Mouse (Mus musculus): ENCODE data around the gene Ewsr1. TPM values are rescaled to one million over a fixed set of nuclear protein-coding genes. Genes with fewer than 3 reads are reported as not detected.

Ewsr1 gene
- polyA plus RNA-seq, 1 experiment from 2014 or later = 231 TPM

DNA sequence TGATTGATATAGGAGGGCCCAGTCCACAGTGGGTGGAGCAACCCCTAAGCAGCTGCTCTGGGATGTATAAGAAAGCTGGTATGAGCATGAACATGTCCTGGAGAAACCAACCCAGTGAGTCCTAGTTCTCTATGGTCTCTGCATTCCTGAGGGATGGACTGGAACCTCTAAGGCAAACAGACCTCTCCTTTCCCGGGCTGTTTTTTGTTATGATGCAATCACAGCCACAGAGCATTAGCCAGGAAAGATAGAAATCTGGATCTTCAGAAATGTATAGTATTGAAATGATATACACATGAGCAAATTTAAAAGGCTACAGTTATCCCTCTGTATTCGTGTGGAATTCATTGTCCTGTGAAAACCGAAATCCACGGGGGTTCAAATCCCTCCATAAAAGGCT, 26.6 kb upstream of the Ewsr1 start:
- no peaks in the 10 kb centered on the region; the same call in 1 of the 2 replicates for H3K36me3 ChIP-seq (ENCODE audit: control insufficient read depth, insufficient read depth, low read length)
- 0 out of 2 replicates have a peak, but pooled peaks cover 3% of the 10 kb centered on the region for H3K4me1 ChIP-seq (replicated peaks; ENCODE audit: control insufficient read depth, insufficient read depth)
- no peak overlapping the region for H3K4me3 ChIP-seq (ENCODE audit: low read depth, low read length)
- TF ChIP-seq CTCF (IDR thresholded peaks at IDR 0.05; ENCODE audit: low read depth) (no peak), EP300 (optimal IDR thresholded peaks at IDR 0.05) (no peak)
- WGBS = 56% methylated on average over 4 of the region's 4 CpGs
- H3K4me2 ChIP-seq (replicated peaks; ENCODE audit: low read depth) = no peak overlapping the region
- no peaks in the 10 kb centered on the region for H3K9me3 ChIP-seq (ENCODE audit: control insufficient read depth, low read length)
- DNase-seq (ENCODE audit: low spot score) (no peak), ATAC-seq (ENCODE audit: low FRiP score, low TSS enrichment) (no peak)
- H3K9ac ChIP-seq (ENCODE audit: low read length) = no peak overlapping the region
- H3K27me3 ChIP-seq (ENCODE audit: control insufficient read depth, insufficient read depth, low read length) = no peaks in the 10 kb centered on the region
- no peak overlapping the region for H3K27ac ChIP-seq (replicated peaks)

DNA sequence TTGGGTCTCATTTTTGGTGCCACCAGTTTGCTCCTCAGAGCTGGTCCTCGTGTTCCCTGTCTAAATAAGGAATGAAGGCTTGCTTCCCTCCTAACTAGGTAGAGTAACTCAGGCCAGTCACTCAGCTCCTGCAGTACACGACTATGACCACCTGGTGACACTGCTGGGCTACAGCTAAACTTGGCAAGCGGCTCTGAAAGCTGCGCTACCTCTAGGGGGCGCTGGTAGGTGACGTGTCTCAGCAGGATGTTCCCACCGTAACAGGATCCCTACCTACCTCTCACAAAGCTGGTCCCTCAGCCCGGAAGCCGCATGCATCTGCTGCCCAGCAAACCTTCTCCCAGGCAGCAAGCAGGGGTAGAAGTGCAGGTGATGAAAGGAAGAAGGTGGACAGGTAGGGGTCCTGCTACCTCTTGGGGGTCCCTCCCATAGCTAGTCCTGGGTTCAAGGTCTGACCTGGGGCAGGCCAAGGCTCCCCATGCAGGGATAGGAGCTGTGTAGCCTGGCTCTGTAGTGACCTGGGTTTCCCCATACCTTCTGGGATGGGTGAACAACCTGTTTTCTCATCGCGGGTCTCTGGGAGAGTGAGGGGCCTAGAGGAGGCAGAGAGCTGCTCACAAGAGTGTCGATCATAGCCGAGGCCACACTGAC, 16.0 kb upstream of the Ewsr1 start:
- H3K9me3 ChIP-seq (ENCODE audit: control insufficient read depth, low read length) = no peaks in the 10 kb centered on the region
- H3K4me2 ChIP-seq (replicated peaks; ENCODE audit: low read depth) = no peak overlapping the region
- no peak overlapping the region for H3K9ac ChIP-seq (ENCODE audit: low read length)
- peak; percentile 100 for TF ChIP-seq CTCF (IDR thresholded peaks at IDR 0.05; ENCODE audit: low read depth)
- TF ChIP-seq EP300 (optimal IDR thresholded peaks at IDR 0.05) = no peak
- H3K27ac ChIP-seq (replicated peaks) = no peak overlapping the region
- H3K27me3 ChIP-seq (ENCODE audit: control insufficient read depth, insufficient read depth, low read length) = no peaks in the 10 kb centered on the region
- ATAC-seq (ENCODE audit: low FRiP score, low TSS enrichment) = peak; percentile 80
- no peaks in the 10 kb centered on the region for H3K4me1 ChIP-seq (replicated peaks; ENCODE audit: control insufficient read depth, insufficient read depth)
- 27% methylated on average over 13 of the region's 13 CpGs for WGBS
- peak; percentile 92 for DNase-seq (ENCODE audit: low spot score)
- H3K36me3 ChIP-seq (ENCODE audit: control insufficient read depth, insufficient read depth, low read length) = no peaks in the 10 kb centered on the region
- H3K4me3 ChIP-seq (ENCODE audit: low read depth, low read length) = no peak overlapping the region

GRCm38 (mm10) chr11:5113645-5114044, 14.6 kb upstream of the Ewsr1 start:
- Histone ChIP-seq H3K4me3 (ENCODE audit: low read depth, low read length) (no peak overlapping the region), H3K36me3 (ENCODE audit: control insufficient read depth, insufficient read depth, low read length) (no peaks in the 10 kb centered on the region), H3K9me3 (ENCODE audit: control insufficient read depth, low read length) (no peaks in the 10 kb centered on the region), H3K4me1 (replicated peaks; ENCODE audit: control insufficient read depth, insufficient read depth) (no peaks in the 10 kb centered on the region), H3K9ac (ENCODE audit: low read length) (no peak overlapping the region), H3K4me2 (replicated peaks; ENCODE audit: low read depth) (no peak overlapping the region), H3K27me3 (ENCODE audit: control insufficient read depth, insufficient read depth, low read length) (no peaks in the 10 kb centered on the region), H3K27ac (replicated peaks) (no peak overlapping the region)
- no peak for ATAC-seq (ENCODE audit: low FRiP score, low TSS enrichment)
- WGBS = 85% methylated on average over 7 of the region's 7 CpGs
- no peak for TF ChIP-seq CTCF (IDR thresholded peaks at IDR 0.05; ENCODE audit: low read depth)
- TF ChIP-seq EP300 (optimal IDR thresholded peaks at IDR 0.05) = no peak
- peak; percentile 9 for DNase-seq (ENCODE audit: low spot score)

- Histone ChIP-seq H3K4me1 (replicated peaks; ENCODE audit: control insufficient read depth, insufficient read depth) (no peaks in the 10 kb centered on the region), H3K9me3 (ENCODE audit: control insufficient read depth, low read length) (no peaks in the 10 kb centered on the region), H3K4me3 (ENCODE audit: low read depth, low read length) (no peak overlapping the region), H3K4me2 (replicated peaks; ENCODE audit: low read depth) (no peak overlapping the region), H3K27me3 (ENCODE audit: control insufficient read depth, insufficient read depth, low read length) (no peaks in the 10 kb centered on the region), H3K36me3 (ENCODE audit: control insufficient read depth, insufficient read depth, low read length) (no peaks in the 10 kb centered on the region), H3K27ac (replicated peaks) (no peak overlapping the region), H3K9ac (ENCODE audit: low read length) (no peak overlapping the region)
- ATAC-seq (ENCODE audit: low FRiP score, low TSS enrichment) = no peak
- no peak for TF ChIP-seq EP300 (optimal IDR thresholded peaks at IDR 0.05)
- no peak for TF ChIP-seq CTCF (IDR thresholded peaks at IDR 0.05; ENCODE audit: low read depth)
- no peak for DNase-seq (ENCODE audit: low spot score)
- 69% methylated on average over 8 of the region's 8 CpGs for WGBS
Measured at GRCm38 (mm10) chr11:5109441-5109840, 10.4 kb upstream of the Ewsr1 start.

GRCm38 (mm10) chr11:5103986-5104509, 5.0 kb upstream of the Ewsr1 start:
- H3K4me3 ChIP-seq (ENCODE audit: low read depth, low read length) = no peak overlapping the region
- ATAC-seq (ENCODE audit: low FRiP score, low TSS enrichment) (no peak), DNase-seq (ENCODE audit: low spot score) (no peak)
- H3K9ac ChIP-seq (ENCODE audit: low read length) = no peak overlapping the region
- no peak overlapping the region for H3K4me2 ChIP-seq (replicated peaks; ENCODE audit: low read depth)
- no peaks in the 10 kb centered on the region; the same call in 1 of the 2 replicates for H3K4me1 ChIP-seq (replicated peaks; ENCODE audit: control insufficient read depth, insufficient read depth)
- TF ChIP-seq CTCF (IDR thresholded peaks at IDR 0.05; ENCODE audit: low read depth) (no peak), EP300 (optimal IDR thresholded peaks at IDR 0.05) (no peak)
- H3K27ac ChIP-seq (replicated peaks) = 0 out of 2 replicates have a peak overlapping the region, but pooled peaks have one; percentile 18
- no peaks in the 10 kb centered on the region for H3K27me3 ChIP-seq (ENCODE audit: control insufficient read depth, insufficient read depth, low read length)
- H3K36me3 ChIP-seq (ENCODE audit: control insufficient read depth, insufficient read depth, low read length) = no peaks in the 10 kb centered on the region
- H3K9me3 ChIP-seq (ENCODE audit: control insufficient read depth, low read length) = no peaks in the 10 kb centered on the region
- WGBS = 94% methylated on average over 4 of the region's 4 CpGs

- no peak overlapping the region for H3K9ac ChIP-seq (ENCODE audit: low read length)
- no peak overlapping the region for H3K27ac ChIP-seq (replicated peaks)
- WGBS = 91% methylated on average over 7 of the region's 7 CpGs
- H3K4me3 ChIP-seq (ENCODE audit: low read depth, low read length) = no peak overlapping the region
- DNase-seq (ENCODE audit: low spot score) (no peak), ATAC-seq (ENCODE audit: low FRiP score, low TSS enrichment) (no peak)
- TF ChIP-seq CTCF (IDR thresholded peaks at IDR 0.05; ENCODE audit: low read depth) (no peak), EP300 (optimal IDR thresholded peaks at IDR 0.05) (no peak)
- H3K9me3 ChIP-seq (ENCODE audit: control insufficient read depth, low read length) = no peaks in the 10 kb centered on the region
- H3K27me3 ChIP-seq (ENCODE audit: control insufficient read depth, insufficient read depth, low read length) = no peaks in the 10 kb centered on the region
- H3K4me1 ChIP-seq (replicated peaks; ENCODE audit: control insufficient read depth, insufficient read depth) = no peaks in the 10 kb centered on the region; the same call in 1 of the 2 replicates
- no peak overlapping the region for H3K4me2 ChIP-seq (replicated peaks; ENCODE audit: low read depth)
- H3K36me3 ChIP-seq (ENCODE audit: control insufficient read depth, insufficient read depth, low read length) = no peaks in the 10 kb centered on the region
Measured at GRCm38 (mm10) chr11:5102384-5102783, 3.3 kb upstream of the Ewsr1 start.

All from stomach, postnatal 0 days (tissue).